Mouse (Mus musculus) bone marrow, adult 2 months (tissue): ENCODE results near the gene Plgrkt.

Source experiments
- CTCF ChIP-seq: fragments of 200-500 bp; IDR thresholded peaks from 2 replicates; pipeline ENCODE4 v1.5.1; 2011; ENCODE audit warnings: low read length, control low read depth; ENCODE audit not compliant: control insufficient read depth, insufficient read depth
- POLR2A ChIP-seq: fragments of 200-500 bp; IDR thresholded peaks from 2 replicates; pipeline ENCODE4 v1.6.1; 2011; ENCODE audit warnings: low read depth, mild to moderate bottlenecking, control low read depth, low read length, borderline replicate concordance; ENCODE audit not compliant: control insufficient read depth

GRCm38 (mm10) chr19:29406042-29407017, 39.1 kb upstream of the Plgrkt start:
- TF ChIP-seq CTCF (no peak), POLR2A (no peak)
